Mouse (Mus musculus) olfactory bulb, adult 2 months (tissue): ENCODE data around the gene Irgc1.

ENCODE experiments used
- CTCF ChIP-seq: fragments of 200-500 bp; IDR thresholded peaks from 2 replicates; pipeline ENCODE4 v1.5.1; 2012; ENCODE audit warnings: low read depth, mild to moderate bottlenecking, low read length, moderate library complexity; ENCODE audit not compliant: insufficient read depth
- POLR2A ChIP-seq: fragments of 200-500 bp; IDR thresholded peaks from 2 replicates; pipeline ENCODE4 v1.6.1; 2012; ENCODE audit warnings: mild to moderate bottlenecking, low read depth, low read length, moderate library complexity; ENCODE audit not compliant: insufficient read depth

- TF ChIP-seq POLR2A (no peak), CTCF (no peak)
Measured at GRCm38 (mm10) chr7:24461376-24462051, 9.4 kb upstream of the Irgc1 start.
